Mouse (Mus musculus) adrenal gland (tissue): Measurements from ENCODE around the gene Heyl.

ENCODE experiments used
- intact Hi-C: fragments of 180-260 bp; cut with DNase I; formaldehyde crosslinking; loops from one replicate; pipeline ENCODE4 v1.15.1; 2025
- long read RNA-seq, 2 experiments: library from polyadenylated mRNA; unstranded; transcript quantifications; one replicate each; pipeline ENCODE4 v2.0.0; 2020; ENCODE audit warnings: borderline replicate concordance in 1 of 2; ENCODE audit not compliant: insufficient replicate concordance in 1 of 2

Heyl gene
- long read RNA-seq, experiment 1, partial matches to known transcripts, result 0 of 1 reads
- long read RNA-seq, experiment 1, other reads (novel, unspliced or antisense), result 1 of 1 reads
- long read RNA-seq, experiment 2, full-length matches to known transcripts, result 3 of 3 reads
- long read RNA-seq, experiment 2, partial matches to known transcripts, result 0 of 3 reads
- long read RNA-seq, experiment 2, other reads (novel, unspliced or antisense), result 0 of 3 reads

- intact Hi-C loops, result no loop called here
Measured at GRCm38 (mm10) chr4:123233492-123234084, at the start of gene Heyl. Heyl (plus strand) TSS chr4:123233556.

GRCm38 (mm10) chr4:123184816-123185215 is 48.5 kb upstream of the Heyl start:
- intact Hi-C loops, result no loop called here

- intact Hi-C loops, result no loop called here
Measured at GRCm38 (mm10) chr4:123192336-123192735, 41.0 kb upstream of the Heyl start.

GRCm38 (mm10) chr4:123193791-123194190 is 39.6 kb upstream of the Heyl start:
- intact Hi-C loops, result no loop called here

- intact Hi-C loops, result no loop called here
Measured at GRCm38 (mm10) chr4:123196695-123197094, 36.7 kb upstream of the Heyl start.

GRCm38 (mm10) chr4:123200771-123201185 is 32.6 kb upstream of the Heyl start:
- intact Hi-C loops, result loop anchor here (5.0 kb wide), 1 partner anchor 43 kb away; no protein-coding TSS in a partner anchor

GRCm38 (mm10) chr4:123201186-123202093 is 31.9 kb upstream of the Heyl start, which contains the start of gene Nt5c1a:
Nt5c1a (plus strand) TSS chr4:123201504.
- intact Hi-C loops, result loop anchor here (5.0 kb wide), 1 partner anchor 44 kb away; no protein-coding TSS in a partner anchor

GRCm38 (mm10) chr4:123202094-123202420 is 31.3 kb upstream of the Heyl start:
- intact Hi-C loops, result loop anchor here (5.0 kb wide), 1 partner anchor 45 kb away; no protein-coding TSS in a partner anchor

- intact Hi-C loops, result no loop called here
Measured at GRCm38 (mm10) chr4:123207337-123207736, 26.0 kb upstream of the Heyl start.

- intact Hi-C loops, result no loop called here
Measured at GRCm38 (mm10) chr4:123210996-123211395, 22.4 kb upstream of the Heyl start.

- intact Hi-C loops, result no loop called here
Measured at GRCm38 (mm10) chr4:123211453-123211852, 21.9 kb upstream of the Heyl start.

GRCm38 (mm10) chr4:123212330-123212729 is 21.0 kb upstream of the Heyl start:
- intact Hi-C loops, result no loop called here

- intact Hi-C loops, result no loop called here
Measured at GRCm38 (mm10) chr4:123213975-123214374, 19.4 kb upstream of the Heyl start.

GRCm38 (mm10) chr4:123215367-123215766 is 18.0 kb upstream of the Heyl start:
- intact Hi-C loops, result no loop called here

GRCm38 (mm10) chr4:123216782-123217181 is 16.6 kb upstream of the Heyl start:
- intact Hi-C loops, result no loop called here

GRCm38 (mm10) chr4:123219720-123220357 is 13.5 kb upstream of the Heyl start:
- intact Hi-C loops, result loop anchor here (2.0 kb wide), 2 partner anchors 29 to 35 kb away; no protein-coding TSS in a partner anchor

- intact Hi-C loops, result loop anchor here (2.0 kb wide), 1 partner anchor 28 kb away; no protein-coding TSS in a partner anchor
Measured at GRCm38 (mm10) chr4:123220637-123221036, 12.7 kb upstream of the Heyl start.

GRCm38 (mm10) chr4:123223309-123223708 is 10.0 kb upstream of the Heyl start:
- intact Hi-C loops, result no loop called here

- intact Hi-C loops, result no loop called here
Measured at GRCm38 (mm10) chr4:123225718-123226403, 7.5 kb upstream of the Heyl start.

- intact Hi-C loops, result no loop called here
Measured at GRCm38 (mm10) chr4:123227707-123228106, 5.6 kb upstream of the Heyl start.

GRCm38 (mm10) chr4:123228270-123228669 is 5.1 kb upstream of the Heyl start:
- intact Hi-C loops, result no loop called here
